Mouse (Mus musculus) liver, embryonic 12.5 days (tissue): ENCODE data around the gene Arhgap42. TPM values are rescaled to one million over a fixed set of nuclear protein-coding genes. Genes with fewer than 3 reads are reported as not detected.
A peak's percentile ranks its signal among the peaks of the same experiment; 100 is the strongest.

Source experiments
- ATAC-seq: fragments of 200-750 bp; cut with Nextera tagmentation; 2 replicates; pipeline ENCODE4 v1.8.0; 2017; ENCODE audit warnings: moderate number of reproducible peaks, mild to moderate bottlenecking, moderate library complexity
- H3K27ac ChIP-seq: fragments of 300-500 bp; sonication (generic); 2 replicates; pipeline ENCODE4 v1.5.1; 2016; ENCODE audit warnings: mild to moderate bottlenecking
- H3K27me3 ChIP-seq: fragments of 300-500 bp; sonication (generic); replicated peaks from 2 replicates; pipeline ENCODE4 v1.6.1; 2016; ENCODE audit warnings: mild to moderate bottlenecking, moderate library complexity
- H3K36me3 ChIP-seq: fragments of 300-500 bp; sonication (generic); 2 replicates; pipeline ENCODE4 v1.6.1; 2016; ENCODE audit warnings: mild to moderate bottlenecking, moderate library complexity
- H3K4me1 ChIP-seq: fragments of 300-500 bp; sonication (generic); 2 replicates; pipeline ENCODE4 v1.6.1; 2016
- H3K4me2 ChIP-seq: fragments of 300-500 bp; sonication (generic); 2 replicates; pipeline ENCODE4 v1.6.1; 2016; ENCODE audit warnings: mild to moderate bottlenecking, moderate library complexity
- H3K4me3 ChIP-seq: fragments of 300-500 bp; sonication (generic); 2 replicates; pipeline ENCODE4 v1.5.1; 2016; ENCODE audit warnings: mild to moderate bottlenecking, moderate library complexity
- H3K9ac ChIP-seq: fragments of 300-500 bp; sonication (generic); 2 replicates; pipeline ENCODE4 v1.6.1; 2016; ENCODE audit warnings: mild to moderate bottlenecking, moderate library complexity
- H3K9me3 ChIP-seq: fragments of 300-500 bp; sonication (generic); replicated peaks from 2 replicates; pipeline ENCODE4 v1.6.1; 2016; ENCODE audit warnings: mild to moderate bottlenecking, moderate library complexity
- WGBS: fragments of 180-500 bp; shearing (Covaris S2); methylation state at CpG from one replicate; pipeline ENCODE4 v1.1.7; 2016; ENCODE audit not compliant: insufficient replicate concordance; 5-methylcytosine and 5-hydroxymethylcytosine counted together
- polyA plus RNA-seq: library from polyadenylated mRNA; unstranded; fragments of >200 nt; fragmentation: Nextera tagmentation; extraction: Ambion mirVana; gene quantifications from 2 replicates; pipeline ENCODE4 v1.2.1, GENCODE M21; 2016

Gene Arhgap42
- polyA plus RNA-seq, 1 experiment from 2014 or later = 10.6 TPM

DNA sequence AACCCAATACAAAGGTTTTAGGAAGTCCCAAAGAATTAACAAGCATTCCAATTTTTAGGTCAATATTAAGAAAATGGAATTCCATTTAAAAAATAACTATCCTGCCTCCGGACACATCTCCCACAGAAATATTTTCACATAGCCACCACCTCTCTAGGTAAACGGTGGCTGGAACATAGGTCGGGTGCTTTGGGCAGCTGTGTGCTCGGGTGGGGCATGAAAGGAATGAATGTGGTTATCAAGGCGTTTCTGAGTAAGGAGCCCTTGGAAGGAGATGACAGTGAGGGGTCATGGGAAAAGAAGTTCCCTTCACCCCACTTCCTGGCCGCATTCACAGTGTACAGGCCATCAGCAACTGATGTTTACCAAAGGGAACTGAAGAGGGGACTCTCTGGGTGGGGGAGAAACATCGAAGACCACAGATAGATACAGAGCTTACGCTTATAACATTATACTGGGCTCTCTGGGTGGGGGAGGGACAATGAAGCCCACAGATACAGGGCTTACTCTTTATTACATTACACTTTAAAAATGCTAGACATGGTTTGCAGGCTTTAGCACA is 38.0 kb downstream of the Arhgap42 start:
- Histone ChIP-seq H3K9ac (no peak overlapping the region), H3K36me3 (no peaks in the 10 kb centered on the region), H3K4me3 (no peak overlapping the region), H3K4me2 (no peak overlapping the region), H3K4me1 (no peaks in the 10 kb centered on the region), H3K9me3 (no peaks in the 10 kb centered on the region), H3K27me3 (no peaks in the 10 kb centered on the region), H3K27ac (no peak overlapping the region)
- WGBS = 43% methylated on average over 8 of the region's 8 CpGs
- no peak for ATAC-seq

DNA sequence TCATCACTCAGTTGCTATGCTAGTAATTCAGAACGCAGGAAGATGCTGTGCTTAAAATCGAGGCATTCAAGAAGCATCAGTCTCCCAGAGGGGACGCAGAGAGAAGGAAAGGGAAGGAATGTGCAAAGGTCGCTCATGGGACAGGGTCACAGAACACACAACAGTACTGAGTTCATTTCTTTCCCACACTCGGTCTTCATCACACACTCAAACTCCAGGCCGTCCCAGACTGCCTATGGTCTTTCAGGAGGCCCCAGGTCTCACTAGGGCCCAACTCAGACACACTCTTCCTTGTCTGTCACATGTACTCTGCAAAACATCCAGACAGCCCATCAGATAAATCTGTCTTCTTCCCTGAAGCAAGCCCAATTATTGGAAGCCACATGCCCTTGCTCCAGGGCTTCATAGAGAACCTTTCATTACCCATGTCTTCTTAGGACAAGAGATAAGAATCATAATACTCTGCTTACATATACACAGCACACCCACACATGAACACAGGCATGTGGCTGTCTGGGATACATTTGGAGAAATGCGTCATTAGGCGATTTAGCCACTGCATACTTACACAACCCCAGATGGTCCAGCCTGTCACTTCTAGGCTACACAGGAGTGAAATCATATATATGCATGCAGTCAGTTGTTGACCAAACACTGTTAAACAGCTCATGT is 39.6 kb downstream of the Arhgap42 start:
- H3K4me2 ChIP-seq = no peak overlapping the region
- no peak overlapping the region for H3K9ac ChIP-seq
- WGBS = 57% methylated on average over 8 of the region's 8 CpGs
- H3K4me3 ChIP-seq = no peak overlapping the region
- no peak overlapping the region for H3K27ac ChIP-seq
- H3K9me3 ChIP-seq = no peaks in the 10 kb centered on the region
- ATAC-seq = no peak
- no peaks in the 10 kb centered on the region for H3K36me3 ChIP-seq
- H3K4me1 ChIP-seq = no peaks in the 10 kb centered on the region
- no peaks in the 10 kb centered on the region for H3K27me3 ChIP-seq

DNA sequence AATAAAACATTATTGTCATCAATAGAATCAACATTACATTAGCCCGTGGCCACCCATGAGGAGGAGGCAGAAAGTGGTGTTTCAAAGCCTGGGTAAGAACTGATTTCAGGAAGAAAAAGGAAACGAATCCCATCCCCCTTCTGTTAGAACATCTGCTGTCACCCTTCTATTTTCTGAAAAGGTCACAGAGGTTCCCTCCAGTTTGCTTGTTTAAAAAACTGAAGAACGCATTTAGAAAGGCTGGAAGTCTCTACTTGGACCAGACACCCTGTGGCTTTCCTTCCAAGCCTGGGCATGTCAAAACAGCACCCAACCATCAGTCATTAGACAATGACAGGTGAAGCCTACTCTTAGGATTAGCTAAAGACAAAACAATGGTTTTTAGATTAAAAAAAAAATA is 40.3 kb downstream of the Arhgap42 start:
- 42% methylated on average over 3 of the region's 3 CpGs for WGBS
- no peaks in the 10 kb centered on the region for H3K9me3 ChIP-seq
- no peaks in the 10 kb centered on the region for H3K4me1 ChIP-seq
- no peak for ATAC-seq
- no peak overlapping the region for H3K4me2 ChIP-seq
- no peaks in the 10 kb centered on the region for H3K27me3 ChIP-seq
- no peak overlapping the region for H3K27ac ChIP-seq
- H3K4me3 ChIP-seq = no peak overlapping the region
- H3K36me3 ChIP-seq = no peaks in the 10 kb centered on the region
- H3K9ac ChIP-seq = no peak overlapping the region

DNA sequence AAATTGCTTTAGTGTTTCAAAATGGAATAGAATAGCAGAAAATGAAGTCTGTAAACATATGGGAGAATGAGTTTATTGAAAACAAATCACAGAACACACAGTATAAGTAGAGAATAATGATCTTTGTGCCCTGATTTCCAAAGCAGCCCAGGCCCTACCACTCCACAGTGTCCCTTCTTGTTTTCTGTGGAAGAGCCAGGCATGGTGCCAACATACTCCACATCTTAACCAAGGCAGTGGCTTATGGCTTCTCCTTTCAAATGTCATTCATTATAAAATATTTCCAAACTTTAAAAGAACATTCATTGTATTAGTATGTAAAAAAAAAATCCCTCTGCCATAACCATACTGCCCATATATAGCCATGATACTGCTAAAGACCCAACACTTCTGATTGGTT is 42.9 kb downstream of the Arhgap42 start:
- Histone ChIP-seq H3K9me3 (no peaks in the 10 kb centered on the region), H3K9ac (no peak overlapping the region), H3K36me3 (no peaks in the 10 kb centered on the region), H3K27ac (no peak overlapping the region), H3K4me3 (no peak overlapping the region), H3K4me1 (no peaks in the 10 kb centered on the region), H3K4me2 (no peak overlapping the region), H3K27me3 (no peaks in the 10 kb centered on the region)
- no peak for ATAC-seq

DNA sequence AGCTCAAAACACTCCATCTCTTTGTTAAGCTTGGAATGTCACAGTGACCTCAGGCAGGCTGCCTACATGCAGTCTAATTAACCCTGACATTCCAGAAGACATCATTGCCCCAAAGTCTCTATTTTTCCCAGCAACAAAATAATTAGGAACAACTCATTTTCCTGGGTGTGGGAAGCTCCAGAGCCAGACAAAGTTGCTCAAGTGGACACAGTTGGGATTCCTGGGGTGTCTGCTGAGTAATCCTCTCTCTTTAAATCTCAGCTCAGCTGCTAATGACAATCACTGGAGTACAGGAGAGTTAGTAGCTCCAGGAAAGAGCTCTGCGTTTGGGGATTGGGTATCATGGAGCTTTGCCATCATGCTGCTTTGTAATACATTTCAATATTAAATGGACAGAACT is 44.4 kb downstream of the Arhgap42 start:
- Histone ChIP-seq H3K4me1 (no peaks in the 10 kb centered on the region), H3K9ac (no peak overlapping the region), H3K27ac (no peak overlapping the region), H3K4me3 (no peak overlapping the region), H3K9me3 (no peaks in the 10 kb centered on the region), H3K36me3 (no peaks in the 10 kb centered on the region), H3K4me2 (no peak overlapping the region), H3K27me3 (no peaks in the 10 kb centered on the region)
- WGBS = 63% methylated on average over 1 of the region's 1 CpGs
- ATAC-seq = no peak

DNA sequence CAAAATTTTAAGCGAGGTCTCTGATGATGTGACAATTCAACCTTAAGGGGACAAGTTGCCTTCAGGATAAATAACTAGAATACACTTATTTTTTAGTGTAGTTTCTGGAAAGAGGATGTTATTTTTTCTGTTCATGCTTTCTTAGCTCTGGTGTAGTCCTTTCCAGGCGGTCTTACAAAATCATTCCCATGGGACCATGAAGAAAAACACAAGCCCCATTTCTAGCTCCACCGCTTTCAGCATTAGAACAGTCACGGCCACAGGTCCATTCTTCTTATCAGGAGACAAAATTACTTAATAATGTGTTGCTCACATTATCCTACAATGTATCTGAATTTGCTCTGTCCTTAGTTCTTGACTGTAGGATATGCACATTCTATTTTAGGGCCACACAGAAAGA is 46.2 kb downstream of the Arhgap42 start:
- no peak overlapping the region for H3K4me2 ChIP-seq
- no peak overlapping the region for H3K27ac ChIP-seq
- no peaks in the 10 kb centered on the region for H3K27me3 ChIP-seq
- H3K36me3 ChIP-seq = no peaks in the 10 kb centered on the region
- H3K4me3 ChIP-seq = no peak overlapping the region
- ATAC-seq = no peak
- WGBS = 67% methylated on average over 4 of the region's 4 CpGs
- no peaks in the 10 kb centered on the region for H3K4me1 ChIP-seq
- no peaks in the 10 kb centered on the region for H3K9me3 ChIP-seq
- H3K9ac ChIP-seq = no peak overlapping the region

DNA sequence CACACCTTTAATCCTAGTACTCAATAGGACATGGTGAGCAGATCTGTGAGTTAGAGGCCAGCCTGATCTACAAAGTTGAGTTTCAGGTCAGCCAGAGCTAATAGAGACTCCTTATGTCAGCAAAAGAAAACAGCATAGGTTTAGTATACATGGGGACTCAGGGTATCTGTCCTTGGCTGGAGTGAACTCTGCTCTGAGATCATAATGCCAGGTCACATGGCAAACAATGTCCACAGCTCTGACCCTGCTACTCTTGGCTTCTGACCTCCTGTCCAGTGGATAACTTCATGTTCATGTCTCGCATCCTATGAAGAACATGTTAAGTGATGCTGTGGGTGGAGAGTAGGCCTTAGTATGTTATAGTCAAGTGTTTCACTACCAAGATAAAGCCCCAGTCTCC is 48.1 kb downstream of the Arhgap42 start:
- 0 out of 2 replicates have a peak, but pooled peaks have one; percentile 24 for ATAC-seq
- 65% methylated on average over 1 of the region's 1 CpGs for WGBS
- Histone ChIP-seq H3K4me1 (no peaks in the 10 kb centered on the region), H3K27ac (no peak overlapping the region), H3K4me2 (no peak overlapping the region), H3K9me3 (no peaks in the 10 kb centered on the region), H3K27me3 (no peaks in the 10 kb centered on the region), H3K4me3 (no peak overlapping the region), H3K9ac (no peak overlapping the region), H3K36me3 (no peaks in the 10 kb centered on the region)

DNA sequence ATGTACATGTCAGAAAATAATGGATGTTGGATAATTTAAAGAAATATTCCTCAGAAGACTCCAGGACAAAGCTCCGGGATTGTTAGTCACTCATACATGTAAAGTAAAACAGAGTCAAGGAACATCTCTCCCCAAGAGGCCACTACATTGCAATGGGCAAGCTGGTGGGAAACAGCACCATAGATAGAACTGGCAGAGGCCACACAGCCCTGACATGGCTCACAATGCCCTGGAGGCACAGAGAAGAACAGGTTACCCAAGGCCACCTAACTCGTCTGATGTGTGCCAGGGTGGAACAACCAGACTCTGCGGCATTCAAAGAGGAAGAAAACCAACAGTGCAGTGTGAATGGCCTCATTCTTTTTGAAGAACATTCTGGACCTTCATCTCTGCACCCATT is 50.7 kb downstream of the Arhgap42 start:
- no peak overlapping the region for H3K4me3 ChIP-seq
- no peaks in the 10 kb centered on the region for H3K36me3 ChIP-seq
- no peak overlapping the region for H3K4me2 ChIP-seq
- H3K9me3 ChIP-seq = no peaks in the 10 kb centered on the region
- H3K27me3 ChIP-seq = no peaks in the 10 kb centered on the region
- H3K27ac ChIP-seq = no peak overlapping the region
- no peaks in the 10 kb centered on the region for H3K4me1 ChIP-seq
- no peak overlapping the region for H3K9ac ChIP-seq
- no peak for ATAC-seq
- WGBS = 69% methylated on average over 3 of the region's 3 CpGs

DNA sequence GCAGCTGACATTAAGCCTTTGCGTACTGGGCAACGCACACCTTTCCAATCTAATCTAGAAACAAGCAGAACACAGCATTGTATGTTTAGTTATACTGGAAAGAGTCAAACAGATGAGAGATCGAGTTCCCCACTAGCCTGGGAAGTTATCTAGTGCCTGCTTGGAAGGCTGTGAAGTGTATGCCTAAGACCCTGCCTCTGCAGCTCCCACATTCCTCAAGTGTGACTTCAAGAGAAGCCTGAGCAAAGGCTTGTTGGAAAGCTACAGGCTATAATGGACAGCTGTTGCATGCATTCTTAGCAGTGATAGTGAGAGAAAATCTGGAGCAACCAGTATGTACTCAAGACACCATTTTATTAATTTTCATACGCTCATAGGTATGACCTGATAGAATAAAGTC is 61.2 kb downstream of the Arhgap42 start:
- Histone ChIP-seq H3K9ac (no peak overlapping the region), H3K36me3 (no peaks in the 10 kb centered on the region), H3K4me3 (no peak overlapping the region), H3K9me3 (no peaks in the 10 kb centered on the region), H3K4me1 (no peaks in the 10 kb centered on the region), H3K4me2 (no peak overlapping the region), H3K27me3 (no peaks in the 10 kb centered on the region), H3K27ac (no peak overlapping the region)
- WGBS = 67% methylated on average over 4 of the region's 4 CpGs
- ATAC-seq = no peak

DNA sequence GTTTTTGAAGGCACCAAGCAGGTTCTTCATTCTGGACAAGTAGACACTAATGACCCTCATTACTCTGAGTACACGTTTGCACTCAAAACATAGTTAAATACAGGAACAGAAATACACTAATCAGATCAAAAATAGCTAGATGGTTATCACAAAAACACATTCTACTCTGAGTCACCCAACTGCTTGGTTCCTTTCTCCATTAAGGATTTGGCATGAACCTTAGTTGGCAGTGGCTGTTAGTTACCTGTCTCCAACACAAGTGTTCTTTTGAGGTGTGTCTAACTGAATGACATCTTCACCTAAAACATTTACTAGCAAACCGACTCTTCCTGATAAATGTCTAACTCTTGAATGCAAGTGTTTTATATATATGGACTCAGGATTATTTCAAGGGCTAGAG is 64.0 kb downstream of the Arhgap42 start:
- no peak overlapping the region for H3K4me3 ChIP-seq
- 56% methylated on average over 2 of the region's 2 CpGs for WGBS

DNA sequence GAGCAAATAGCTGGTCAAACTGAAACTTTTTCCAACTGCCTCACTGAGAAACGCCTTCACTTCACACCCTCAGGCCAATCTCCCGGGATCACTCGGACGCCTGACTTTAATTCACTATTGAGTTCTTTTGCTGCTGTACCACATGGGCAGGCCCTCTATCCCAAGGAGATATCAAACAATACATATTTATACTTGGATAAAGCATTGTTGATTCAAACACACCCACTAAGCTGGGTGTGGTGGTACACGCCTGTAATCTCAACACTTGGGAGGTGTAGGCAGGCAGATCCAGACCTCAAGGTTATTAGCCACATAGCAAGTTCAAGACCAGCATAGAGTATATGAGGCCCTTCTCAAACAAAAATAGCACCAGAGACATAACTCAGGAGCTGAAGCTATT is 64.7 kb downstream of the Arhgap42 start:
- Histone ChIP-seq H3K4me2 (no peak overlapping the region), H3K4me3 (no peak overlapping the region), H3K4me1 (no peaks in the 10 kb centered on the region), H3K9me3 (no peaks in the 10 kb centered on the region), H3K27me3 (no peaks in the 10 kb centered on the region), H3K36me3 (no peaks in the 10 kb centered on the region), H3K9ac (no peak overlapping the region), H3K27ac (no peak overlapping the region)
- WGBS = 67% methylated on average over 5 of the region's 5 CpGs
- no peak for ATAC-seq

More for the DNA sequence above, 64.0 kb downstream of the Arhgap42 start:
- no peak overlapping the region for H3K4me2 ChIP-seq
- H3K27me3 ChIP-seq = no peaks in the 10 kb centered on the region
- no peak overlapping the region for H3K27ac ChIP-seq
- no peaks in the 10 kb centered on the region for H3K9me3 ChIP-seq
- no peaks in the 10 kb centered on the region for H3K36me3 ChIP-seq
- H3K9ac ChIP-seq = no peak overlapping the region
- no peak for ATAC-seq
- H3K4me1 ChIP-seq = no peaks in the 10 kb centered on the region

DNA sequence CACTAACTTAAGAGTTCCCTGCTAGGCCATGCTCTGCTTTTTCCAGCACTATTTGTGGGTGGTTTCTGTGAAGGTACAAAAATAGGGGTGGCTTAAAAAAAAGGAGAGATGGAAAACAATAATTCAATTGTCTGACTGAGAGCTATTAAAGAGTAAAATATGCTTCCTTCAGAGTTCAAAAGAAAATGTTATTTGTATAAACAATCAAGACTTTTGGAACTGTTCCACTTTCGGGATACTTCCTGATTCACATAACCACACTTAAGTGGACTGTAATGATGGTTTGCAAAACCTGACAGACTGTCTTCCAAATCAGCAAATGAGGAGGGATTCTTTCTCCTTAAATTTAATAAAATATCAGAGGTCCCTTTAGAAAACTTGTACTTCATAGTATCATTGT is 65.8 kb downstream of the Arhgap42 start:
- no peak for ATAC-seq
- WGBS = 67% methylated on average over 1 of the region's 1 CpGs

More for the DNA sequence above, 65.8 kb downstream of the Arhgap42 start:
- Histone ChIP-seq H3K9ac (no peak overlapping the region), H3K27ac (no peak overlapping the region), H3K36me3 (no peaks in the 10 kb centered on the region), H3K4me3 (no peak overlapping the region), H3K4me1 (no peaks in the 10 kb centered on the region), H3K9me3 (no peaks in the 10 kb centered on the region), H3K27me3 (no peaks in the 10 kb centered on the region), H3K4me2 (no peak overlapping the region)
